Mouse (Mus musculus): ENCODE measurements around the gene Gm49318. TPM values are rescaled to one million over a fixed set of nuclear protein-coding genes. Genes with fewer than 3 reads are reported as not detected.

The Gm49318 gene
- polyA plus RNA-seq, 1 experiment from 2014 or later: not detected

GRCm38 (mm10) chr9:22002194-22003162 lies 68.6 kb downstream of the Gm49318 start, which contains the start of the genes Ccdc151 and Prkcsh:
Gene Ccdc151 (minus strand): TSS chr9:22002634.
Gene Prkcsh (plus strand): TSS chr9:22002806.
- Histone ChIP-seq H3K4me1 (peaks cover 24% of the 10 kb centered on the region), H3K27ac (peak within 1 kb of the TSS; percentile 87), H3K4me3 (peak within 1 kb of the TSS; percentile 83), H3K9me3 (no peaks in the 10 kb centered on the region), H3K36me3 (peaks cover 36% of the 10 kb centered on the region), H3K27me3 (ENCODE audit: insufficient read depth, poor library complexity, severe bottlenecking) (peaks cover 8% of the 10 kb centered on the region; the same call in 1 of the 2 replicates)
- 7% methylated on average over 57 of the region's 57 CpGs for WGBS
- peak; percentile 100 for DNase-seq (ENCODE audit: low spot score)

GRCm38 (mm10) chr9:22001633-22002032 lies 69.4 kb downstream of the Gm49318 start:
- Histone ChIP-seq H3K9me3 (no peaks in the 10 kb centered on the region), H3K36me3 (peaks cover 27% of the 10 kb centered on the region), H3K27ac (no peak overlapping the region), H3K4me1 (peaks cover 24% of the 10 kb centered on the region), H3K27me3 (ENCODE audit: insufficient read depth, poor library complexity, severe bottlenecking) (peaks cover 8% of the 10 kb centered on the region; the same call in 1 of the 2 replicates), H3K4me3 (no peak overlapping the region)
- 89% methylated on average over 4 of the region's 4 CpGs for WGBS
- DNase-seq (ENCODE audit: low spot score): no peak

DNA sequence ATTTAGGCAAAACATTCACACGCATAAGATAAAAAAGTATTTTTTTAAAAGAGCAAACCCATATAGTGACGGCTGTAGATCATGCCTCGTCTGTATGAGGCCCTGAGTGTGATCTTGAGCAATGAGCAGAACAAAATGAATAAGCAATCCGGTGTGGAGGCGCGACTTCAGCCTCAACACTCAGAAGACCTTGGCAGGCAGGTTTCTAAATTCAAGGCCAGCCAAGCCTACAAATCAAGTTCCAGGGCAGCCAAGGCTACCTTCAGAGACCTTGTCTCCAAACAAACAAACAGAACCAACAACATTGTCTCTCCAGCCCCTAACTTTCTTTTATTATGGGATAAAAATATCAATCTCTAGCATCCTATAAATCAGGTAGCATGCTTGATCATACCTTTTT lies 70.8 kb downstream of the Gm49318 start:
- Histone ChIP-seq H3K27ac (no peak overlapping the region), H3K9me3 (no peaks in the 10 kb centered on the region), H3K4me1 (peaks cover 24% of the 10 kb centered on the region), H3K27me3 (ENCODE audit: insufficient read depth, poor library complexity, severe bottlenecking) (peaks cover 8% of the 10 kb centered on the region; the same call in 1 of the 2 replicates), H3K36me3 (peaks cover 14% of the 10 kb centered on the region), H3K4me3 (no peak overlapping the region)
- DNase-seq (ENCODE audit: low spot score): no peak
- 83% methylated on average over 6 of the region's 6 CpGs for WGBS

- WGBS: 80% methylated on average over 3 of the region's 3 CpGs
- H3K36me3 ChIP-seq: no peaks in the 10 kb centered on the region
- no peaks in the 10 kb centered on the region for H3K9me3 ChIP-seq
- H3K4me3 ChIP-seq: no peak overlapping the region
- DNase-seq (ENCODE audit: low spot score): no peak
- no peak overlapping the region for H3K27ac ChIP-seq
- no peaks in the 10 kb centered on the region for H3K4me1 ChIP-seq
- peaks cover 47% of the 10 kb centered on the region for H3K27me3 ChIP-seq (ENCODE audit: insufficient read depth, poor library complexity, severe bottlenecking)
Measured at GRCm38 (mm10) chr9:21996178-21996867, 74.7 kb downstream of the Gm49318 start.

DNA sequence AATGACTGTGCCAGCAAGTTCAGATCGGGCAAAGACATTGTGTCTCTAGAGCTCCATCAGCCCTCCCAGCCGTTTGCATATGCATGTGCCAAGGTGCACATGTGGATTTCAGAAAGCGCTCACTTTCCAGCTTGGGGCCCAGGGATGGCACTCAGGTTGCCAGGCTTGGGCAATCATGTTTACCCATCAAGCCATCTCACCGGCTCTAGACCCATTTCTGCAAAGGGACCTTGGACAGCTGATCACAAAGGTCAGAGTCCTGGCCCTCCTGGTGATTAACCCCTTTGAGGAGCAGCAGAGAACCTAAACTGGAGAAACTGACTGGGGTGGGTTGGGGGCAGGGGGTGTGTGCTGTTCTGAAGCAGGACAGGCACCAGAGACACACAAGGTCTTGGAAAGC lies 78.8 kb downstream of the Gm49318 start:
- Histone ChIP-seq H3K9me3 (no peaks in the 10 kb centered on the region), H3K27me3 (ENCODE audit: insufficient read depth, poor library complexity, severe bottlenecking) (peaks cover 80% of the 10 kb centered on the region), H3K4me3 (no peak overlapping the region), H3K4me1 (peaks cover 24% of the 10 kb centered on the region), H3K27ac (no peak overlapping the region), H3K36me3 (no peaks in the 10 kb centered on the region)
- DNase-seq (ENCODE audit: low spot score): no peak
- 79% methylated on average over 4 of the region's 4 CpGs for WGBS

- H3K4me1 ChIP-seq: peaks cover 24% of the 10 kb centered on the region
- H3K9me3 ChIP-seq: no peaks in the 10 kb centered on the region
- no peaks in the 10 kb centered on the region for H3K36me3 ChIP-seq
- 2% methylated on average over 42 of the region's 42 CpGs for WGBS
- no peak within 1 kb of the TSS; the same call in 1 of the 2 replicates for H3K27ac ChIP-seq
- H3K4me3 ChIP-seq: peak within 1 kb of the TSS; percentile 64
- no peak for DNase-seq (ENCODE audit: low spot score)
- H3K27me3 ChIP-seq (ENCODE audit: insufficient read depth, poor library complexity, severe bottlenecking): peaks cover 99% of the 10 kb centered on the region
Measured at GRCm38 (mm10) chr9:21989230-21990110, 81.6 kb downstream of the Gm49318 start, which contains the start of gene Rgl3. Gene Rgl3 (minus strand): TSS chr9:21989446.

DNA sequence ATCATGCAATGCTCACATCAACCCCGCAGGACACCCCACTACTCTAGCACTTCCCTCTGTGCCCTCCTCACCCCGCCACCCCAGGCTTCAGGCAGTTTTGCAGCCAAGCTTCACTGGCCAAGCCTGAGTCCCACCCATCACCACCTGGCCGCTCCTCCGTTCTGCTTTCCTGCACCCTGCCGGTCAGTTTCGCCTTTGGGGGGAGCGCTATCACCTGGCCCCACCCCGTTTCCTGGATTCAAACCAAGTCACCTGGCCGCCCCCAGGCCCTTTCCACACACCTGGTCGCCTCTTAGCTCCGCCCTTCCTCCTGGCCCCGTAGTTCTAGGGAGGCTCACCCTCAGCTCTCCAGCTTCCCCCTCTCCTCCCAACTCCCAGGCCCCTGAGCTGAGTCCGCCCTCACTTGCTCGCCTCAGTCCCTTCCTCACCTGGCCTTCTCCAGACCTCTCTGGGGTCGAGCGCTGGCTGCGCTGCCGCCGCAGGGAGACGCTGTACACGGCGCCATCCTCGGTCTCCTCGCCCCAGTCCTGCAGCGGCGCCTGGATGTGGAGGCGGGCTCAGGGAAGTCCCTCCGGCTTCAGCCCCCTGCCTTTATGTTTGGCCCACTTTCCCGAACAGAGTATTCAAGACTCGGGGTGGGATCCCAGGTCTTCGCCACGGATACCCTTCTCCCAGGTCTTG lies 82.5 kb downstream of the Gm49318 start:
- peak overlapping the region; percentile 64 for H3K4me3 ChIP-seq
- peaks cover 100% of the 10 kb centered on the region for H3K27me3 ChIP-seq (ENCODE audit: insufficient read depth, poor library complexity, severe bottlenecking)
- 2% methylated on average over 32 of the region's 32 CpGs for WGBS
- no peaks in the 10 kb centered on the region for H3K9me3 ChIP-seq
- DNase-seq (ENCODE audit: low spot score): no peak
- H3K27ac ChIP-seq: no peak overlapping the region; the same call in 1 of the 2 replicates
- H3K4me1 ChIP-seq: peaks cover 24% of the 10 kb centered on the region
- no peaks in the 10 kb centered on the region for H3K36me3 ChIP-seq

- Histone ChIP-seq H3K27me3 (ENCODE audit: insufficient read depth, poor library complexity, severe bottlenecking) (peaks cover 100% of the 10 kb centered on the region), H3K4me3 (peak overlapping the region; percentile 64), H3K9me3 (no peaks in the 10 kb centered on the region), H3K27ac (no peak overlapping the region), H3K36me3 (no peaks in the 10 kb centered on the region), H3K4me1 (peaks cover 24% of the 10 kb centered on the region)
- DNase-seq (ENCODE audit: low spot score): no peak
- whole genome bisulfite sequencing: 5% methylated on average over 36 of the region's 36 CpGs
Measured at GRCm38 (mm10) chr9:21987592-21988342, 83.3 kb downstream of the Gm49318 start.

Small RNA genes lying within 50 kb of the gene (microRNA-seq; reads per million reads assigned to microRNA genes)
- gene Mir7084: 1.5 reads per million

Other genes starting within 250 kb of the Gm49318 start
- 2.5 and 5.7 TPM in 2 replicates for gene Angptl8, start 235.7 kb downstream of the Gm49318 start, polyA plus RNA-seq (2016; fragmentation: Nextera tagmentation; extraction: Ambion mirVana)
- gene Dock6, start 218.6 kb downstream of the Gm49318 start, polyA plus RNA-seq (2016; fragmentation: Nextera tagmentation; extraction: Ambion mirVana): 47.9 and 56.9 TPM in 2 replicates
- gene Rab3d, start 153.1 kb downstream of the Gm49318 start, polyA plus RNA-seq (2016; fragmentation: Nextera tagmentation; extraction: Ambion mirVana): 6.2 and 6.8 TPM in 2 replicates
- gene Ccdc159, start 143.8 kb downstream of the Gm49318 start, polyA plus RNA-seq (2016; fragmentation: Nextera tagmentation; extraction: Ambion mirVana): 3.6 and 4.2 TPM in 2 replicates
- 50.1 and 52.6 TPM in 2 replicates for gene Tmem205, start 143.7 kb downstream of the Gm49318 start, polyA plus RNA-seq (2016; fragmentation: Nextera tagmentation; extraction: Ambion mirVana)
- 6.5 and 7.0 TPM in 2 replicates for gene Plppr2, start 134.2 kb downstream of the Gm49318 start, polyA plus RNA-seq (2016; fragmentation: Nextera tagmentation; extraction: Ambion mirVana)
- 5.7 and 6.9 TPM in 2 replicates for gene Swsap1, start 115.5 kb downstream of the Gm49318 start, polyA plus RNA-seq (2016; fragmentation: Nextera tagmentation; extraction: Ambion mirVana)
- 25.0 and 25.9 TPM in 2 replicates for gene Epor, start 107.8 kb downstream of the Gm49318 start, polyA plus RNA-seq (2016; fragmentation: Nextera tagmentation; extraction: Ambion mirVana)
- 1.8 and 2.3 TPM in 2 replicates for gene Rgl3, start 81.8 kb downstream of the Gm49318 start, polyA plus RNA-seq (2016; fragmentation: Nextera tagmentation; extraction: Ambion mirVana)
- gene Ccdc151, start 68.6 kb downstream of the Gm49318 start, polyA plus RNA-seq (2016; fragmentation: Nextera tagmentation; extraction: Ambion mirVana): 0.20 and 0.75 TPM in 2 replicates
- 89.8 and 106 TPM in 2 replicates for gene Prkcsh, start 68.5 kb downstream of the Gm49318 start, polyA plus RNA-seq (2016; fragmentation: Nextera tagmentation; extraction: Ambion mirVana)
- 0.15 and 0.29 TPM in 2 replicates for gene Elavl3, start 19.2 kb downstream of the Gm49318 start, polyA plus RNA-seq (2016; fragmentation: Nextera tagmentation; extraction: Ambion mirVana)
- gene Zfp653, start 117 bp upstream of the Gm49318 start, polyA plus RNA-seq (2016; fragmentation: Nextera tagmentation; extraction: Ambion mirVana): 9.6 and 10.8 TPM in 2 replicates
- 58.4 and 65.6 TPM in 2 replicates for gene Ecsit, start 14.2 kb upstream of the Gm49318 start, polyA plus RNA-seq (2016; fragmentation: Nextera tagmentation; extraction: Ambion mirVana)
- gene Cnn1, start 28.0 kb upstream of the Gm49318 start, polyA plus RNA-seq (2016; fragmentation: Nextera tagmentation; extraction: Ambion mirVana): 246 and 375 TPM in 2 replicates
- gene Elof1, start 45.9 kb upstream of the Gm49318 start, polyA plus RNA-seq (2016; fragmentation: Nextera tagmentation; extraction: Ambion mirVana): 149 and 176 TPM in 2 replicates
- 62.3 and 67.2 TPM in 2 replicates for gene Acp5, start 64.5 kb upstream of the Gm49318 start, polyA plus RNA-seq (2016; fragmentation: Nextera tagmentation; extraction: Ambion mirVana)
- gene Pigyl, start 85.6 kb upstream of the Gm49318 start, polyA plus RNA-seq (2016; fragmentation: Nextera tagmentation; extraction: Ambion mirVana): 44.7 and 60.3 TPM in 2 replicates
- gene Zfp872, start 116.8 kb upstream of the Gm49318 start, polyA plus RNA-seq (2016; fragmentation: Nextera tagmentation; extraction: Ambion mirVana): 0.11 TPM in 2 replicates
- 17.2 and 19.2 TPM in 2 replicates for gene Zfp809, start 154.5 kb upstream of the Gm49318 start, polyA plus RNA-seq (2016; fragmentation: Nextera tagmentation; extraction: Ambion mirVana)
- gene Zfp599, start 188.6 kb upstream of the Gm49318 start, polyA plus RNA-seq (2016; fragmentation: Nextera tagmentation; extraction: Ambion mirVana): 5.1 and 5.4 TPM in 2 replicates
- 17.2 and 19.9 TPM in 2 replicates for gene Zfp810, start 236.4 kb upstream of the Gm49318 start, polyA plus RNA-seq (2016; fragmentation: Nextera tagmentation; extraction: Ambion mirVana)

Measured in heart, embryonic 10.5 days (tissue).